Mouse (Mus musculus) kidney, adult 9 months (tissue): ENCODE measurements around the gene Pcnp.

Source experiments
- DNase-seq: peaks from one replicate; pipeline ENCODE4 v3.0.0; 2022

Pcnp gene

DNA sequence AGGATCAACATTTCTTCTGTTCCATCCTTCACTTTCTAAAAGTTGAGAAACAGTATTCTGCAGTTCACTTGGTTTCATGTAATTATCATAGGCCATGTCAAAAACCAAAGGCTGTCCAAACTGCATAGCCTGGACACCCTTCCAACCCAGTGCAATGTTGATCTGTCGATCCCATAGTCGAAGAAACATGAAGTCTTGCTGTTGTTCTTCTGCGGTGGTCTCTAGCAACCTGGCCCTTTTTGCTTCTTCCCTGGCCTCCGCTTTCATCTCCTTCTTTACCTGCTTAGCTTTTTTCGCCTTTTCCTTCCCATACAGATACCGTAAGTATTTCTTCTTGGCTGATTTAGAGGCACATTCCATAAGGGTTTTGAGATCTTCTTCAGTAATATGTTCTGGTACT is 5.0 kb upstream of the Pcnp start:
- DNase-seq = no peak

DNA sequence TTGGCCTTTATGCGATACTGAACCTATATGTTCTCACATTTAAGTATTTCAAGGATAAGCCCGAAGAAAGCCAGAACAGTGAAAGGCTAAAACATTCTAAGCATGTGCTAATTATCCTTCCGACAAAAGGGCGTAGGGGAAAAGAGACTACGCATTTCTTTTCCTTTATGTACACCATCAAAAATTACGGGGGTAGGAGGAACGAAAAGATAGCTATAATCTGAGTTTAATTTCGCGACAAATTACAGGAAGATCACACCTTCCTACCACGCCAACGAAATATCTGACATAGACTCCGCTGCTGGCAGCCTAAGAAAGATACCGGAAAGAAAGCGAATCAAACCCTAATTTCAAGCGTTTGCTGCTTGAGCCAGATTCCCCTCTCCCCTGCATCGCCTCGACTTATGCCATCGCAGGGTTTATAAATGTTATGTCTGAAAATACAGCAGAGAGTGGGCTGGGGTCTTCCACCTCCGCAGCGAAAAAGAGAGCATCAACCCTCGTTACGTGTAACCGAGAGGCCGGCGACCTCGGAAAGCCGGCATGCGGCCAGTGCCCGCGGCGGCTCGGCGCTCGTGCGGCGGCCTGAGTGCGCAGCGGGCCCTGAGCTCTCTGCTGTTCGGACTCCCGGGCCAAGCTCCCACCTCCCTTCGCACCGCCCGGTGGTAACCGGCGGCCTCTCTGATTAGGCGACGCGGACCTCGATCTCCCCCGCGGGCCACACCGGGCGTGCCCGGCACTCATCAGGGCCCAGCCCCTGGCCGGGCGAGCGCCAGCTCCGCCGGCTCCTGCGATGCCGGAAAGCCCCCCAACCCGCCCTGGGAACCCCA is 602 bp downstream of the Pcnp start:
- DNase-seq = no peak

DNA sequence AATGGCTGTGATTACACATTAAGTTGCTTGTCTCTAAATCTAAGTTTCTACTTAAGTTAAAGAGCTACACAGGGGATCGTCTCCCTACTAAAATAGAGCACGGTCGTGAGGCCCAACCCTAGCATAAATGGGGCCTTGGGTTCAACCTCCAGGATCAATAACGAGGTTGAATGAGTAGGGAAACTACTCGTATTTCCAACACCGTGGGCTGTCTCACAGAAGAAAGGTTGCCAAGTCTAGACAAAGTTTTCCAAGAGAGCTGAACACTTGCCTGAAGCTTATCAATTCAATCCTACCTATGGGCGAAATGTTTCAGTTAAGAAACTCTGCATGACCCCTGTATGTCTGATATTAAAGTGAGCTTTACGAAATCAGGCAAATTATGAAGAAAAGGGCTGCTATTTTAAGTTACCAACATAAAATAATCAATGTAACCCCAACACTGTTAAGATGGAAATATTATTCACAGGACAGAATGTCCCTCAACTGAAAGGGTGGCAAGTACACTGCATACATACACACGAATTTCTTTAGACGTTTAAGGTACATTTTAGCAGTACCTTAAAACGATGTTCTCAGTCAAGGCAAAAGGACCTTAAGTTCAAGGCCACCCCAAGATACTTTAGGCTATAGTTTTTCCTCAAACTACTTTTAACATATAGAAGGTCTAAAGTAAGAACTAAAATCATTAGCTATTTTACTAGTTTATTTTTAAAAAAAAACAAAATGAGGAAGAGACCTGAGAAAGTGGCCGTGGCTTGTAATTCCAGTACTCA is 1.5 kb downstream of the Pcnp start:
- DNase-seq = no peak

DNA sequence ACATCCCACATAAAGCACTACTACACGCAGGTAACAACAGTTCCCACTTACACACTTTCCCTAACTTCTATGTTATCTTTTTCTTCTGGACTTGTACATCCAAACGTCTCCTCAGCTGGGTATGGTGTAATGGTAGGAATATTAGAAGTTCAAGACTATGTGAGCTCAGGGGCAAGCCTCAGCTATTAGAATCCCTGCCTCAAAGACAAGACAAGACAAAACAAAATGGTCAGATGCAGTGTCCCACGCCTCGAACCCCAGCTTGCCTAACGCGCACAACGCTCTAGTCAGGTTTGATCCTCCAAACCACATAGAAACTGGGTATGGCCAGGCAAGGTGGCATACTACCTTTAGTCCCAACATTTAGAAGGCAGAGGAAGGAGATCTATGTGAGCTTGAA is 9.9 kb downstream of the Pcnp start:
- DNase-seq = no peak

DNA sequence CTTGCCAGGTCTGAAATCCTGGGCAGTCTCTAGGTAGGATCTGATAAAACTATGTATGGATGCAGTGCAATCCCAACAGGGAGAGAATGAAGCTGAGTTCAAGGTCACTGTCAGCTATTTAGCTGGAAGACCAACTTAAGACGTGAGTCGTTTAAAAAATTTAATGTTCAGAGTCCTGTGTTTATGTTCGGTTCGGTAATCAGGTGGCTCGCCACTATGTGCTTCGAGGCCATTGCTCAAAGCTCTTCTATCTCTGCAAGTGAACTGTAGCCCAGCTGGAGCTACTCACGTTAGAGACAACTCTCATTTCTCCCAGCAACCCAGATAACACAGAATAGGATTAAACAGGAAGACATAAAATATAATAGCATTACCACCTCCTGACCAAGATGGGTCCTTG is 15.5 kb downstream of the Pcnp start:
- no peak for DNase-seq

DNA sequence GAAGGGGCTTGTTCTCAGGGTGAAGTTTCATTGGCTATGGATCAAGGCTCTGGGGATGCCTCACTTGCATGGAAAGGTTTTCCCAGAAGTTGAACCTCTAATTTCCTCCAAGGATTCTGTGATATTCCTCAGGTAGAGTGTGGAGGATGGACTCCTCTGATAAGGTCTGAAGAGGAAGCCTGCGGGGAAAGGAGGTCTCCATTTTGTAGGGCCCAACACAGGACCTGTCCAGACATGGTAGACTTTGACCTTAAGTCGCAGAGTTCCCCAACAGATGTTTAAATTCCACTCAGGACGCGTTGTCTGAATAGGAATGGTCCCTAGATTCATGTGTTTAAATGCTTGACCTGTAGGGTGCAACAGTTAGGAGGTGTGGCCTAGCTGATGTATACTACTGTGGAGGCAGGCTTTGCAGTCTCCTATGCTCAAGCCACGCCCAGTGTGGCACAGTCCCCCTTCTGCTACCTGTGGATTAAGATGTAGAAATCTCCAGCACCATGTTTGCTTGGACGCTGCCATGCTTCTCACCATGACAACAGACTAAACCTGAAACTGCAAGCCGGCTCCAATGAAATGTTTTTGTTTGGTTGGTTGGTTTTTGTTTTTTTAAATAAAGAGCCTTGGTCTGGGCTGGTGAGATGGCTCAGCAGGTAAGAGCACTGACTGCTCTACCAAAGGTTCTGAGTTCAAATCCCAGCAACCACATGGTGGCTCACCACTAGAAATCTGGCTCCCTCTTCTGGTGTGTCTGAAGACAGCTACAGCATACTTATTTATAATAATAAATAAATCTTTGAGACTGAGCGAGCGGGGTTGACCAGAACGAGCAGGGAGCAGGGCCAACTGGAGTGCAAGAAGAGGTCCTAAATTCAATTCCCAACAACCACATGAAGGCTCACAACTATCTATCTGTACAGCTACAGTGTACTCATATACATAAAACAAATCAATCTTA is 16.5 kb downstream of the Pcnp start:
- DNase-seq = no peak

DNA sequence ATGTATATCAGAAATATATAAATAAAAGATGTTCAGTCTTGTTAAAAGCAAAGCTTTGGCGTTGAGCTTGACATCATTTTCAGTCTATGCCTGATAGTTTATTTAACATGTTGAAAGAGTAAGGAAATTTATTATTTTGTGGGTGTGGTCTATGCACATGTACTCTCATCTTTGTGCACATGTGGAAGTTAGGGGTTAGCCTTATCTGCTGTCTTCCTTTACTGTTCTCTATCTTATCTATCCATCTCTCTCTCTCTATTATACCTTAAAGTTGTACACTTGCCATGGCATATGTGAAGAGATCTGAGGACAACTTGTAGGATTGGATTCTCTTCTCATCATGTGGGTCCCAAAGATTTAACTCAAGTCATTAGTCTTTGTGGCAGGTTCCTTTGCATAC is 20.7 kb downstream of the Pcnp start:
- no peak for DNase-seq

DNA sequence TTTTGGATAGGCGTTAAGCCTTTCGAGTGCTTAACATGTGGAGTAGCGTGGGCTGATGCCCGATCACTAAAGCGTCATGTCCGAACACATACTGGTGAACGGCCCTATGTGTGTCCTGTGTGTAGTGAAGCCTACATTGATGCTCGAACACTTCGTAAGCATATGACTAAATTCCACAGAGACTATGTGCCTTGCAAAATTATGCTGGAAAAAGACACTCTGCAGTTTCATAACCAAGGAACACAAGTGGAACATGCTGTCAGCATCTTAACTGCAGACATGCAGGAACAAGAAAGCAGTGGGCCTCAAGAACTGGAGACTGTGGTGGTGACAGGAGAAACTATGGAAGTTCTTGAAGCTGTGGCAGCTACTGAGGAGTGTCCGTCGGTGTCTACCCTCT is 22.7 kb downstream of the Pcnp start:
- DNase-seq = no peak

DNA sequence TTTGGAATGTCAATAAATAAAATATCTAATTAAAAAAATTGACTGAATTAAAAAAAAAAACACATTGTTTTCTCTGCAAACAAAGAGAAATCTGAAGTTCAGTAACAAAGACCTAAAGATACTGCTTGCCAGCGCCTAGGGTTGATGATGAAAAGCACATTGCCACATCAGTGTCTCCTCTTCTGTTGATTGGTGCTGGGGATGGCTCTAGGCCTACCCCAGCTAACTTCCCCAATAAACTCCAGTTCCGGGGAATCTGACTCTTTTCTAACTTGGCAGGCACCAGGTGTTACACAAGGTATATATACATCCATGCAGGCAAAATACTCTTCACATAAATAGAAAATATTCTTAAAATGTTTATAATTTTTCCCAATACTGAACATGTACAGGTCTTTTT is 35.3 kb downstream of the Pcnp start:
- no peak for DNase-seq

DNA sequence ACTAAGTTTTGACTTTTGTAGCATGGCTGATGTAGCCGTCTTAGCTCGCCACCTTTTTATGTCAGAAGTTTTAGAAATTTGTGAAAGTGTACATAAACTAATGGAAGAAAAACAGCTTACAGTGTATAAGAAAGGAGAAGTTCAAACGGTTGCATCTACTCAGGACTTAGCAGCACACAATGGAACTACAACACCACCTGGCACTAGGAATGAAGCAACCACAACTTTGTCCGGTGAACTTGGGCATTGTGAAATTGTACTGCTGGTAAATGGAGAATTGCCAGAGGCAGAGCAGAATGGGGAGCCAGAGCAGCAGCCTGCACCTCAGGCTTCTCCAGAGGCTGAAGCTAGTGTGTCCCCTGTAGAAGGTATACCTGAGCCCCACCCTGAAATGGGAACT is 39.2 kb downstream of the Pcnp start:
- no peak for DNase-seq

DNA sequence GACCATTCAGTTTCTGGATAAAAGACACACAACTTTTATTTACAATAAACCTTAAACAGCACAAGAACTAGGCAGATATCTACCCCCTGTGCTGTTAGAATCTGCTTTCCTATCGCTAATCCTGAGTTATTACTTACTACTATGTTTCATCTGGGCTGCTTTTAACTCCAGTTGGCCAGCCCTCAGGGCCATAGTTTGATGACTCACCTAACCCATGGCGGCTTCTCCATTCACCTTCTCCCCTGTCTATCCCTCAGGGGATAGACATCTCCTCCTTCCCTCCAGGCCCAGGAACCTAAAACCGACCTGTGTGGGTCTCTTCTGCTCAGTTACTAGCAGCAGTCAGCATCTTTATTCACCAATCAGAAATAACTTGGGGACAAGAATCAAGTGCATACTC is 43.5 kb downstream of the Pcnp start:
- no peak for DNase-seq

DNA sequence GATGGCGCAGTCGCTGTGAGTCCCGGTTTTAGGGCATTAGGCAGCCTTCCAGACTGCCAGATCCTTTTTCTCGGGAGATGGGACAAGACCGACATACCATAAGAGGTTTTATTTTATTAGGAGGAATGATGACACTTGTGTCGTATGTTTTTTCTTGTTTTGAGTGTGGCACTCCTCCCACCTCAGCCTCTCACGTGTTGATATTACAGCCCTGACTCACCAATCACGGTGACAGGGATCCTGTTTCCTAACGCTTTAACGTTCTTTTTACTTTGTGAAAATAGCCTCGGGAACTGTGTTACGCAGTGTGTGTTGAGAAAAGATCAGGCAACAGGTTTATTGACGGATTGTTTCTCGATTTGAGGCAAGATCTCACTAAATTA is 54.6 kb downstream of the Pcnp start:
- DNase-seq = peak; percentile 68

DNA sequence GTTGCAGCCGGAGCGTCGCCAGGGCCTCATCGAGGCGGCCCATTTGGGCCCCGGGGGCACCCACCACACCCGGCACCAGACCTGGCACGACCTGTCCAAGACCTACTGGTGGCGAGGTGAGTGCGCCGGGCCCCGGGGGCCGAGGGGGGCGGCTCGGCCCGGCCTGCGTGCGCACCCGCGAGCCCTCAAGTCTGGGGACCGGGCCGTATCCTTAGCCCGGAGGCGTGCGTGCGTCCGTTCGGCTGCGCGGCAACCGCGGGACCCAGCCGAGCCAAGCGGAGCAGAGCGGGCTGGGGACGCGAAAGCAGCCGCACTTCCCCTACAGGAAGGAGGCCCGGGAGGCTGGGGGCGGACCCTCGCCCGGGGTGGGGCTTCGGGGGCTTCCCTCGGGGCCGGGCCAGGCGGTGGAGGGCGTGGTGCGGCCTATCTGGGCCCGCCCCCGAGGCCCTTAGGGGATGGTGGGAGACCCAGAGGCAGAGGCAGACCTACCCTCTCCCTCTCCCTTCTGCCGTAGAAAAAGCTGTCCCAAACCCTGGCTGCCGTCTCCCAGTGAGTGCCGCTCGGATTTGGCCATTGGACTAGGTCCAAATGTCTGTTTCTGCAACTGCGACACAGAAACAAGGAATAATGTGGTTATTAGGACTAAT is 55.2 kb downstream of the Pcnp start:
- peak; percentile 92 for DNase-seq

DNA sequence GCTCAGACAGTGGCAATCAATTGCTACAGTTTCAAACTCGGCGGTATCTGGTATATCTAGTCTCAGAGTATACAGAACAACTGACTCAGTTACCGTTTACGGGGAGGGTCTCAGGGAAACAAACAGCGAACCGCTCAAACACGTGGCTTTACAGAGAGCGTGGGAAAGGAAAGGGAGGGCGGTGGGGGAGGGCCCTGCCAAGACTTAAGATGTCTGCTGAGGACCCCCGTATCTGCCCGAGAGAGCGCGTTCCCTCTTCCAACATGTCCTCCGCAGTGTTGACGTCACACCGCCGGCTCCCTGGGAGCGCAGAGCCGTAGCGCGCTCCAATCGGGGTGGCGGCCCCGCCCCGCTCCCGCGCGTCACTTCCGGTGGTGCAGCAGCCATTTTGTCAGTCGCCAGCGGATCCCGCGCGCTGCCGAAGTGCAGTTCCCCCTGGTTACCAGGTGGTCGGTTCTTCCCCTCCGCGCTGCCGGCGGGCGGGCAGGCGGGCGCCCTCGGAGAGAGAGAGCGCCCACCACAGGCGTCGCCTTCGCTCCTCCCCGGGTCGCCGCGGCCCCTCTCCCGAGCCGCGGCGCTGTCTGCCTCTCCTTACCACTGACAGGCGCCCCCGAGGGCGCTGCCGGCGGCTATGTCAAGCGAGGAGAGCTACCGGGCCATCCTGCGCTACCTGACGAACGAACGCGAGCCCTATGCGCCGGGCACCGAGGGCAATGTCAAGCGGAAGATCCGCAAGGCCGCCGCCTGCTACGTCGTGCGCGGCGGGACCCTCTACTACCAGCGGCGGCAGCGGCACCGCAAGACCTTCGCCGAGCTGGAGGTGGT is 55.9 kb downstream of the Pcnp start, which contains the start of gene Zbtb11:
TSS of gene Zbtb11 (plus strand) at position 453 of the 825 bp plus-strand sequence.
- peak; percentile 99 for DNase-seq

DNA sequence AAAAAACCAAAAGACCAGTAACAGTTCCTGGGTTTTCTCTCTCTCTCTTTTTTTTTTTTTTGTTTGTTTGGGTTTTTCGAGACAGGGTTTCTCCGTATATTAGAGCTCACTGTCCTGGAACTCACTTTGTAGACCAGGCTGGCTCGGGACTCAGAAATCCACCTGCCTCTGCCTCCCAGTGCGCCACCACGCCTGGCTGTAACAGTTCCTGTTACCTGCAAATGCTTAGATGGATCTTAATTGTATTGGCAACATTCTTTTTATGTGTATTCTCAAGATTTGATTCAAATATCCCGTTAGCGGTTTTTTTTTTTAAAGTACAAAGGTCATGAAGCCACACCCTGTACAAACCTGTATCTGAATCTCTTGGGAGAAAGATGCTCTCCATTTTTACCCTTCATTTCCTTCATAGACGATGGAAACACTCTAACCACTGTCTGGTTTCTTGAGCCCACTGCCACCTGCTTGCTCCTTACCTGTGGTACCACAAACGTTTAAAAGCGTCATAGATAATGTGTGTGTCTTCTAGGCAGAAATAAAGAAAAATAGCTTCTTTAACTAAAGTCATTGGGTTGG is 56.8 kb downstream of the Pcnp start:
- no peak for DNase-seq

DNA sequence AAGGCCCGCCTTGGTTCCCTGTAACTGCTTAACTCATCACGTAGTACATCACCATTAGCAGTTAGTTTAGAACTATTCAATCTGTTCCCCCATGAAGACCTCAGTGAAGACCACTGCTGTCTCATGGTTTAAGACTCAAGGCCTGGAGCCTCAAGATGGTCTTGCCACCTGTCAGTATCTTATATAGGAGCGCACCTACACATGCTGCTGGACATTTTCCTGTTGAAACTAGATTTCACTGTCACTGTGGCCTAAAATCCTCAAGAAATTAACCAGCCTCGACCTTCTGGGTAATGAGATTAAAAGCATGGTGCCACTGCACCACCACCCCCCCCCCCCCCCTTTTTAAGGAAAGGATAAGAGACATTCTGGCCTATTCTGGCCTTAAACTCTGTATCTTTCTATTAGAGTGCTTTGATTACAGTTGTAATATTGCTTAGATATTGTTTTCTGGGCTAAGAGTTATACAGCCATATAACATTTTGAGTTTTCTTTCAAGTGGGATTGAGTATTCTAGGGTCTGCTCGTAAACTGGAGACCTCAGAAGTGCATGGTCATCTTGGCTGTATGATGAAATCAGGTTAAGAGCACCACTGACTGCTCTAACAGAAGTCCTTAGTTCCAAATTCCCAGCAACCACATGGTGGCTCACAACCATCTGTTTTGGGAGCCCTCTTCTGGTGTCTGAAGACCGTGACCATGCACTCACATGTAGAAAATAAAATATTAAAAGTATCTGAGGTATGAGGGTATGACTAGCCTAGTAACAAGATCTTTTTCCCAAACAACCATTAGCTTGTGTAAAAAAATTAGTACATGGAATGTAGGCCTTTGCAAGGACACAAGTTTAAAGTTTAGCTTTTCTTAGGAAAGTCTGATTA is 57.6 kb downstream of the Pcnp start:
- no peak for DNase-seq

DNA sequence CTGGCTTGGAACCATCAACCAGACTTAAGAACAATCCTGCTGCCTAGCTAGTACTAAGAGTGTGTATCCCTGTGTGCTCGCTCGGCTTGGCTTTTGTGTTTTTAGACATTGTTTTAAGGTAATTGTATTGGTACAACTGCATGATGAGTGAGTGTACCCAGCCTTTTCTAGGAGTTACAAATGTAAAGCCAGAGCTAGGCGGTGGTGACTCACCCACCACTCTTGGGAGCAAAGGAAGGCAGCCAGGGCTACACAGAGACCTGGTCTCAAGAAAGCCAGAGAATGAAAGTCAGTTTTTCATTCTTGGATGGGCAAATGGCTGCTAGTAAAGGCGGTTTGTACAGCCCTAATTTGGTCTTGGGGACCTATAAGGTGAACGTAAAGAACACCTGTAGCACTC is 59.1 kb downstream of the Pcnp start:
- no peak for DNase-seq

DNA sequence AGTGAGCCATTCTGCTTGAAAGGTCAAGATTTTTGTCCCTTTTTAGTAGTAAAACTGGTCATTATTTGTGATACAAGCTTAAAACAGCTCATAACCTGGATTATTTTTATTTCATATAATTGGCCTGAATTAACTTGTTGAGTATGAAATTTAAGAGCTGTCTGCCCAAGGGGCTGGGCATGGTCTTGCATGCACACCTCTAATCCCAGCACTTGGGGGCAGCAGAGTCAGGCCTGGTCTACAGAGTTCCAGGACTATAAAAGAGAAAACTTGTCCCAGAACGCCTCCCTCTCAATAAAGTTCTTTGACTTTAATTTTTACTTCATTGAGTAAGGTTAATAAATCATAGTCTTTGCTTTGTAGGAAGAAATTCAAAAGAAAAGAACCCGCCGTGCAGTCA is 60.4 kb downstream of the Pcnp start:
- DNase-seq = peak; percentile 57

DNA sequence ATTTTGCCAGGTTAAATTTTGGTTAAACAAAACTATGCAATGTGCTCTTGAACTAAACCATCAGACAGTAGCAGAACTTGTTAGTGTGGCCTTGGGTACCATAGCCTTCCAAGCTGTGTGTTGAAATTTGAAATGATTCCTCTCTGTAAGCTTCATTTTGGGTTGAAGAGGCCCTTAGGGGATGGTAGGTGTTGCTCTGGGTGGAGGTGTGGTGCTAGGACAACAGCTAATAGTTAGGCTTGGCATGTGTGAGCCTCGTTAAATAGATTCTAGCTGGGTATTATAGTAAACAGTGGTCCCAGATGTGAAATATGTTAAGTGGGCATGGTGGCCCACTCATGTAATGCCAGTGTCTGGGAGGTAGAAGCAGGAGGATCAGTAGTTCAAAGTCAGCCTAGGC is 62.3 kb downstream of the Pcnp start:
- DNase-seq = no peak

DNA sequence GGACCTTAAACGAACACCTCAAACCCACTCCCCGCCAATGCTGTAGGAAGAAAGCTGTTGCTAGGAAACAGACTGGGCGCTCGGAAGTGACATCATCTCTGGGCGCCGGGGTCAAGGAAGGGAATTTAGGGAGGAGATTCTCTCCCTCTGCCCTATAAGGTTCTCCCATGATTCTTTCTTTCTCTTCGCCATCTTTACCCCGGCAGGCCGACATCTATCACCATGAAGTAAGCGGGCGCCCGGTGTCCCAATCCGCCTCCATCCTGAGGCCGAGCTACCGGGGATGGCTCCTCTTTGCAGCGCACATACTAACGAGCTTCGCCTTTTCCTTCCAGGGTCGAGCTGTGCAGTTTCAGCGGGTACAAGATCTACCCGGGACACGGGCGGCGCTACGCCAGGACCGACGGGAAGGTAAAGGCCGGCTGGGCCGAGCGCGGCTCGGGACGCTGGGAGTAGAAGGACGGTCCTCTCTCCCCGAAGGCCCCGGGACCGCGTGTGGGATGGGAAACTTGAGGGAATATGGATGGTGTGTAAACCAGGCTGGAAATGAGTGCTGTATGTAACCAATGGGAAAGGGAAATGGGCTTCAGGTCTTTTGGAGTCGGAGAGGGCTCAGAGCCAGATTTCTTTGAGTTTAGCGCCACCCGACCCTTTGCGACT is 63.2 kb downstream of the Pcnp start, which contains the start of gene Rpl24:
TSS of gene Rpl24 (plus strand) at position 64 of the 660 bp plus-strand sequence.
- DNase-seq = peak; percentile 96
